Mouse (Mus musculus): Measurements from ENCODE around the gene Prl8a8. TPM values are rescaled to one million over a fixed set of nuclear protein-coding genes. Genes with fewer than 3 reads are reported as not detected.

Prl8a8 gene
- not detected in 2 replicates for polyA plus RNA-seq (2015; fragmentation: Nextera tagmentation; extraction: Ambion mirVana)

- Histone ChIP-seq H3K27me3 (replicated peaks; ENCODE audit: control insufficient read depth, insufficient read depth, low read length) (no peaks in the 10 kb centered on the region), H3K36me3 (ENCODE audit: control insufficient read depth, insufficient read depth) (no peaks in the 10 kb centered on the region), H3K4me1 (replicated peaks; ENCODE audit: control insufficient read depth, insufficient read depth, low read length) (no peaks in the 10 kb centered on the region), H3K9me3 (ENCODE audit: control insufficient read depth, low read length) (no peaks in the 10 kb centered on the region), H3K4me2 (ENCODE audit: low read length) (no peak within 1 kb of the TSS), H3K9ac (replicated peaks; ENCODE audit: low read depth, low read length) (no peak within 1 kb of the TSS), H3K27ac (ENCODE audit: low read length) (no peak within 1 kb of the TSS), H3K4me3 (replicated peaks; ENCODE audit: low read length) (no peak within 1 kb of the TSS)
- ATAC-seq, result no peak
- WGBS, result 89% methylated on average over 4 of the region's 4 CpGs
Observed at GRCm38 (mm10) chr13:27513117-27513516, at the start of gene Prl8a8. Gene Prl8a8 (minus strand): TSS chr13:27513217.

- H3K27me3 ChIP-seq (replicated peaks; ENCODE audit: control insufficient read depth, insufficient read depth, low read length), result no peaks in the 10 kb centered on the region
- no peaks in the 10 kb centered on the region for H3K4me1 ChIP-seq (replicated peaks; ENCODE audit: control insufficient read depth, insufficient read depth, low read length)
- no peaks in the 10 kb centered on the region for H3K36me3 ChIP-seq (ENCODE audit: control insufficient read depth, insufficient read depth)
- no peak overlapping the region for H3K9ac ChIP-seq (replicated peaks; ENCODE audit: low read depth, low read length)
- H3K4me2 ChIP-seq (ENCODE audit: low read length), result no peak overlapping the region
- no peak overlapping the region for H3K4me3 ChIP-seq (replicated peaks; ENCODE audit: low read length)
- no peak for ATAC-seq
- H3K9me3 ChIP-seq (ENCODE audit: control insufficient read depth, low read length), result no peaks in the 10 kb centered on the region
- no peak overlapping the region for H3K27ac ChIP-seq (ENCODE audit: low read length)
Observed at GRCm38 (mm10) chr13:27553336-27553735, 40.3 kb upstream of the Prl8a8 start.

- Histone ChIP-seq H3K27ac (ENCODE audit: low read length) (no peak overlapping the region), H3K27me3 (replicated peaks; ENCODE audit: control insufficient read depth, insufficient read depth, low read length) (no peaks in the 10 kb centered on the region)
- WGBS, result 89% methylated on average over 4 of the region's 4 CpGs
Observed at GRCm38 (mm10) chr13:27523156-27523555, 10.1 kb upstream of the Prl8a8 start.

GRCm38 (mm10) chr13:27507645-27508044, 5.4 kb downstream of the Prl8a8 start:
- Histone ChIP-seq H3K4me1 (replicated peaks; ENCODE audit: control insufficient read depth, insufficient read depth, low read length) (no peaks in the 10 kb centered on the region), H3K27me3 (replicated peaks; ENCODE audit: control insufficient read depth, insufficient read depth, low read length) (no peaks in the 10 kb centered on the region), H3K36me3 (ENCODE audit: control insufficient read depth, insufficient read depth) (no peaks in the 10 kb centered on the region), H3K9ac (replicated peaks; ENCODE audit: low read depth, low read length) (no peak overlapping the region), H3K9me3 (ENCODE audit: control insufficient read depth, low read length) (no peaks in the 10 kb centered on the region), H3K4me3 (replicated peaks; ENCODE audit: low read length) (no peak overlapping the region), H3K4me2 (ENCODE audit: low read length) (no peak overlapping the region), H3K27ac (ENCODE audit: low read length) (no peak overlapping the region)
- ATAC-seq, result no peak
- WGBS, result 78% methylated on average over 1 of the region's 1 CpGs

More at GRCm38 (mm10) chr13:27523156-27523555, 10.1 kb upstream of the Prl8a8 start:
- Histone ChIP-seq H3K4me3 (replicated peaks; ENCODE audit: low read length) (no peak overlapping the region), H3K4me2 (ENCODE audit: low read length) (no peak overlapping the region), H3K9ac (replicated peaks; ENCODE audit: low read depth, low read length) (no peak overlapping the region), H3K9me3 (ENCODE audit: control insufficient read depth, low read length) (no peaks in the 10 kb centered on the region), H3K4me1 (replicated peaks; ENCODE audit: control insufficient read depth, insufficient read depth, low read length) (no peaks in the 10 kb centered on the region), H3K36me3 (ENCODE audit: control insufficient read depth, insufficient read depth) (no peaks in the 10 kb centered on the region)
- no peak for ATAC-seq

Other genes starting within 250 kb of the Prl8a8 start
- not detected in 2 replicates for gene Prl6a1, start 200.6 kb downstream of the Prl8a8 start, polyA plus RNA-seq (2015; fragmentation: Nextera tagmentation; extraction: Ambion mirVana)
- not detected in 2 replicates for gene Prl8a2, start 167.5 kb downstream of the Prl8a8 start, polyA plus RNA-seq (2015; fragmentation: Nextera tagmentation; extraction: Ambion mirVana)
- gene Prl2b1, start 122.4 kb downstream of the Prl8a8 start, polyA plus RNA-seq (2015; fragmentation: Nextera tagmentation; extraction: Ambion mirVana), result not detected in 2 replicates
- not detected in 2 replicates for gene Prl8a6, start 74.5 kb downstream of the Prl8a8 start, polyA plus RNA-seq (2015; fragmentation: Nextera tagmentation; extraction: Ambion mirVana)
- not detected in 2 replicates for gene Prl8a9, start 51.4 kb upstream of the Prl8a8 start, polyA plus RNA-seq (2015; fragmentation: Nextera tagmentation; extraction: Ambion mirVana)
- gene Prl8a1, start 69.0 kb upstream of the Prl8a8 start, polyA plus RNA-seq (2015; fragmentation: Nextera tagmentation; extraction: Ambion mirVana), result not detected in 2 replicates
- gene Prl7b1, start 97.4 kb upstream of the Prl8a8 start, polyA plus RNA-seq (2015; fragmentation: Nextera tagmentation; extraction: Ambion mirVana), result not detected in 2 replicates
- not detected in 2 replicates for gene Prl7a1, start 129.3 kb upstream of the Prl8a8 start, polyA plus RNA-seq (2015; fragmentation: Nextera tagmentation; extraction: Ambion mirVana)
- not detected in 2 replicates for gene Prl7a2, start 154.8 kb upstream of the Prl8a8 start, polyA plus RNA-seq (2015; fragmentation: Nextera tagmentation; extraction: Ambion mirVana)
- gene Prl7d1, start 203.5 kb upstream of the Prl8a8 start, polyA plus RNA-seq (2015; fragmentation: Nextera tagmentation; extraction: Ambion mirVana), result not detected in 2 replicates

Data from forebrain, embryonic 16.5 days (tissue).